Mouse (Mus musculus): ENCODE results near the gene Slc31a2.

Gene Slc31a2

GRCm38 (mm10) chr4:62316456-62316855 is 54.1 kb downstream of the Slc31a2 start:
- no peak for DNase-seq (ENCODE audit: low spot score in 2 of 2)

GRCm38 (mm10) chr4:62318294-62318693 is 55.9 kb downstream of the Slc31a2 start:
- DNase-seq (ENCODE audit: low spot score in 2 of 2): no peak

- DNase-seq (ENCODE audit: low spot score in 2 of 2): no peak
Observed at GRCm38 (mm10) chr4:62322684-62323083, 60.3 kb downstream of the Slc31a2 start.

GRCm38 (mm10) chr4:62326111-62326510 is 63.7 kb downstream of the Slc31a2 start:
- no peak for DNase-seq (ENCODE audit: low spot score in 2 of 2)

- DNase-seq (ENCODE audit: low spot score in 2 of 2): no peak
Observed at GRCm38 (mm10) chr4:62328941-62329660, 66.7 kb downstream of the Slc31a2 start.

- DNase-seq (ENCODE audit: low spot score in 2 of 2): no peak
Observed at GRCm38 (mm10) chr4:62331977-62332376, 69.6 kb downstream of the Slc31a2 start.

GRCm38 (mm10) chr4:62338536-62338935 is 76.2 kb downstream of the Slc31a2 start:
- DNase-seq (ENCODE audit: low spot score in 2 of 2): no peak

GRCm38 (mm10) chr4:62344000-62344399 is 81.6 kb downstream of the Slc31a2 start:
- DNase-seq (ENCODE audit: low spot score in 2 of 2): no peak

GRCm38 (mm10) chr4:62345827-62346226 is 83.5 kb downstream of the Slc31a2 start:
- no peak for DNase-seq (ENCODE audit: low spot score in 2 of 2)

GRCm38 (mm10) chr4:62347605-62348328 is 85.4 kb downstream of the Slc31a2 start:
- no peak for DNase-seq (ENCODE audit: low spot score in 2 of 2)
